Mouse (Mus musculus) myocyte (in vitro differentiated cells): ENCODE data around the gene Dcaf11.

Experiments used
- E2F4 ChIP-seq: IDR thresholded peaks from one replicate; pipeline ENCODE4 v1.6.1; 2011; ENCODE audit warnings: mild to moderate bottlenecking, control low read depth, moderate library complexity; ENCODE audit not compliant: insufficient read depth
- MYOD1 ChIP-seq, 3 experiments: IDR thresholded peaks; one replicate each; pipeline ENCODE4 v1.6.1; 2011; ENCODE audit warnings: control low read depth in 2 of 3, low read depth in 2 of 3, mild to moderate bottlenecking in 2 of 3, moderate library complexity in 1 of 3; ENCODE audit not compliant: insufficient read length in 2 of 3, control insufficient read depth in 1 of 3
- POLR2A ChIP-seq: IDR thresholded peaks from one replicate; pipeline ENCODE4 v1.6.1; 2011; ENCODE audit warnings: low read depth, mild to moderate bottlenecking, control low read depth, moderate library complexity; ENCODE audit not compliant: insufficient read length
- POLR2AphosphoS2 ChIP-seq: IDR thresholded peaks from one replicate; pipeline ENCODE4 v1.6.1; 2011; ENCODE audit warnings: low read depth, control low read depth; ENCODE audit not compliant: insufficient read length

DNA sequence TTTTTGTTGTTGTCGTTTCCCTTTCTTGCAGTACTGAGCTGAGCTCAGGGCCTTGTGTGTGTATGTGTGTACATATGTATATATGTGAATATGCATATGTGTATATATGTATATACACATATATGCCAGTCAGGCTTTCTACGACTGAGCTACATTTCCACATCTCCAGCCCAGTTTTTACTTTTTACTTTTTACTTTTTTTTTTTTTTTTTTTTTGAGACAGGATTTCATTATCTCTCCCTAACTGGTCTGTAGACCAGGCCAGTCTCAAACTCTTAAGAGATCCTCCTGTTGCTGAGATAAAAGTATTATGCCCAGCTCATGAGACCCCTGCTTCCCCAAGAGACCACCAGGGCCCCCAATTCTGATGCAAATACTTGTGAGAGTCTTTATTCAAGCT, 57.0 kb downstream of the Dcaf11 start:
- no peak for TF ChIP-seq MYOD1 (IDR thresholded peaks at IDR 0.05; ENCODE audit: control insufficient read depth in 1 of 3, insufficient read length in 2 of 3, low read depth in 2 of 3)
- no peak for TF ChIP-seq POLR2A
- TF ChIP-seq POLR2AphosphoS2, result no peak
- TF ChIP-seq E2F4, result no peak
